Mouse (Mus musculus) layer of hippocampus, adult 11-12 months (tissue): ENCODE data around the gene Olfr1231.

Source experiments
- DNase-seq: peaks from one replicate; pipeline ENCODE4 v3.0.0; 2022; ENCODE audit warnings: low spot score

Olfr1231 gene

GRCm38 (mm10) chr2:89306974-89307373, at the start of gene Olfr1231:
Gene Olfr1231, minus strand, starts transcription at chr2:89307074.
- DNase-seq, result no peak

DNA sequence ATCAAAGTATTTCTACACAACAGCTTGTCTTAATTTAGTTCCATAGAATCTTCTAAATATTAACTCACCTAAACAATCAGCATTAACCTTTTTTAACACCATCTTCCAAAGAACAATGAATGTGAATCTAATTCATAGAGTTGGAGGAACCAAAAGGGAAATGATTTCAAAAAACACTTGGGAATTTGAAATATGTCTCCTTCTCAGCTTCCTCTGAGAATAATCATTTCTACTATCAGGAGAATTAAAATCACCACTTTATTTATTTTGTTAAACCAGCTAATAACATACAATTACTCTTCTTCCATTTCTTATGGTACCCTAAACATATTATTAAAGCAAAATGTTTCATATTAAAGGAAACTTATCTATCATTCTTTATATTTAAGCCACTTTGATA, 35.4 kb upstream of the Olfr1231 start, which contains the start of gene Olfr1233:
TSS of gene Olfr1233 (minus strand) at position 101 of the 400 bp plus-strand sequence.
- DNase-seq, result no peak

- DNase-seq, result no peak
Observed at GRCm38 (mm10) chr2:89329575-89329974, 22.7 kb upstream of the Olfr1231 start, which contains the start of gene Olfr1232. Gene Olfr1232, minus strand, starts transcription at chr2:89329675.

DNA sequence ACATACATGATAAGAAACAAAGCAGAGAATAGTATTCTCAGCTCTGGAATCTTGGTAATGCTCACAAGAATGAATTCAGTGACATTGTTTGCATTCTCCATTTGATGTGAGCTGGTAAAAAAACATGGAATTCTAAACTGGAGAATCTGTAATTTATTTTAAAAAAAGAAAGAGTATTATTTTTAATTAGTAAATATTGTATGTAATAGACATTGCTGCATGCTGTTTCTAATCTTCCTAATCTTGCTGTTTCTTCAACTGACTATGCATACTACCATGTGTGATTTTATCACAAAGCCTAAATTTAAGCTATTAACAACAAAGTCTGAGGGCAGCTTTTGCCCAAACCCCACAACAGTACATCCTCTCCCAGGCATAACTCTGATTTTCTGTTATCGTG, 9.7 kb downstream of the Olfr1231 start, which contains the start of gene Olfr1230:
TSS of gene Olfr1230 (minus strand) at position 101 of the 400 bp plus-strand sequence.
- DNase-seq, result no peak

DNA sequence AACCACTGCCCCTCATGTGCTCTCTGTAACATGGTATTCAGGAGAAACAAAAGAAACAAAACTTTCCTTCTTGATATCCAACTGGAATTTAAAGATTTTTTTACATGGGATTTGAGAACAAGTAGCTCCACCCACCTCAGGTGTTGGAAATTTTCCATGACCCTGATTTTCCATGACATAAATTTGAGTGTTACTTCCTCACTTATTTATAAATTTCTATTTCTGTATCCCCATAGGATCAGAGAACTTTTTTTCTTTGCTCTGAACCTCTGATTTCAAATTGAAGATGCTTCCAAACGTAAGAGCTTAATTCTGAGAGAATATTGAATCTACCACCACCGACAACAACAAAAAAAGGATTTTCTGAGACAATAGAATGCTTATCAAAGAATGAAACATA, 19.0 kb downstream of the Olfr1231 start, which contains the start of gene Olfr1229:
TSS of gene Olfr1229 (minus strand) at position 101 of the 400 bp plus-strand sequence.
- DNase-seq, result no peak

- no peak for DNase-seq
Observed at GRCm38 (mm10) chr2:89253962-89254361, 52.9 kb downstream of the Olfr1231 start, which contains the start of gene Olfr1228. Gene Olfr1228, minus strand, starts transcription at chr2:89254062.
